Mouse (Mus musculus): Measurements from ENCODE around the gene Gabarapl2. TPM values are rescaled to one million over a fixed set of nuclear protein-coding genes. Genes with fewer than 3 reads are reported as not detected.

Gene Gabarapl2
- 235 and 314 TPM in 2 replicates for polyA plus RNA-seq (2016; fragmentation: Nextera tagmentation; extraction: Ambion mirVana)

GRCm38 (mm10) chr8:111940171-111941100 is at the start of gene Gabarapl2:
TSS of gene Gabarapl2 (plus strand) at chr8:111940703.
- DNase-seq (ENCODE audit: low spot score) = peak; percentile 96
- H3K27me3 ChIP-seq (ENCODE audit: insufficient read depth, poor library complexity, severe bottlenecking) = no peaks in the 10 kb centered on the region
- H3K4me3 ChIP-seq = peak within 1 kb of the TSS; percentile 96
- peaks cover 36% of the 10 kb centered on the region for H3K36me3 ChIP-seq
- under 1% methylated on average over 65 of the region's 65 CpGs for WGBS
- H3K27ac ChIP-seq = peak within 1 kb of the TSS; percentile 92
- H3K4me1 ChIP-seq (replicated peaks) = peaks cover 21% of the 10 kb centered on the region
- no peaks in the 10 kb centered on the region for H3K9me3 ChIP-seq

GRCm38 (mm10) chr8:111890911-111891303 is 49.6 kb upstream of the Gabarapl2 start:
- Histone ChIP-seq H3K9me3 (no peaks in the 10 kb centered on the region), H3K36me3 (no peaks in the 10 kb centered on the region), H3K27ac (no peak overlapping the region), H3K4me1 (replicated peaks) (peaks cover 16% of the 10 kb centered on the region), H3K4me3 (no peak overlapping the region), H3K27me3 (ENCODE audit: insufficient read depth, poor library complexity, severe bottlenecking) (peaks cover 58% of the 10 kb centered on the region)
- no peak for DNase-seq (ENCODE audit: low spot score)
- WGBS = 62% methylated on average over 6 of the region's 6 CpGs

DNA sequence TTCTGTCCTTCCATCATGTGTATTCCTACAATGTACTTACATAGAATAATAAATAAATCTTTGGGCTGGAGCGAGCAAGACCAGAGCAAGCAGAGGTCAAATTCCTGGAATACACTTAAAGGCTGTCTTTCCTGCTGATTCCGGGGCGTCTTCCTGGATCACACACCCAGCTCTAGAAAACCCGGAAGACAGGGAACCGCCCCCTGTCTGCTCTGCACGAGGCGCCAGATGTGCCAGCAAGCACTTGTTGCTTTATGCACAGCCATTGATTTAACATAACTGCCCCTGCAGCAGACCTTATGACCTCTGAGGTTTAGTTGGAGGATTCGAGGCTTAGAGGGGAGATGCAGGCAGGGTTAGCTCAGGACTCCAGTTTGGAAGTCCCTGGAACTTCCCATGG is 48.5 kb upstream of the Gabarapl2 start:
- Histone ChIP-seq H3K4me3 (no peak overlapping the region), H3K4me1 (replicated peaks) (peaks cover 16% of the 10 kb centered on the region), H3K36me3 (no peaks in the 10 kb centered on the region), H3K27ac (no peak overlapping the region), H3K27me3 (ENCODE audit: insufficient read depth, poor library complexity, severe bottlenecking) (peaks cover 53% of the 10 kb centered on the region), H3K9me3 (no peaks in the 10 kb centered on the region)
- no peak for DNase-seq (ENCODE audit: low spot score)
- 30% methylated on average over 8 of the region's 8 CpGs for WGBS

GRCm38 (mm10) chr8:111892615-111893014 is 47.9 kb upstream of the Gabarapl2 start:
- no peak for DNase-seq (ENCODE audit: low spot score)
- Histone ChIP-seq H3K27me3 (ENCODE audit: insufficient read depth, poor library complexity, severe bottlenecking) (peaks cover 49% of the 10 kb centered on the region), H3K4me3 (no peak overlapping the region), H3K9me3 (no peaks in the 10 kb centered on the region), H3K36me3 (no peaks in the 10 kb centered on the region), H3K27ac (no peak overlapping the region), H3K4me1 (replicated peaks) (peaks cover 16% of the 10 kb centered on the region)
- WGBS = 71% methylated on average over 5 of the region's 5 CpGs

DNA sequence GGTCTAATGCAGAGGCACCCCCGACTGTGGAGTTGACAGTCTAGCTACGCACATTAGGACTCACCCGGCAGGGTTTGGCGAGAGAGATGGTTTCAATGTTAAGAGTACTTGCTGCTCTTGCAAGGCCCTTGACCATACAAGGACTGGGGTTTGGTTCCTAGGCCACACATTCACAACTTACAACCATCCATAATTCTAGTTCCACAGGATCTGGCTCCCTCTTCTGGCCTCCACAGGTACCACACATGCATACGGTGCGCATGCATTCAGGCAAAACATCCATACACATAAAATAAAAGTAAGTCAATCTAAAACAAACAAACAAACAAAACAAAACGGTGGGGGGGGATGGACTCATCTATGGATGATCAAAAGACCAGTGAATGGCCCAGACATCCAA is 45.5 kb upstream of the Gabarapl2 start:
- H3K9me3 ChIP-seq = no peaks in the 10 kb centered on the region
- H3K27me3 ChIP-seq (ENCODE audit: insufficient read depth, poor library complexity, severe bottlenecking) = peaks cover 27% of the 10 kb centered on the region
- no peak overlapping the region for H3K4me3 ChIP-seq
- no peak for DNase-seq (ENCODE audit: low spot score)
- H3K27ac ChIP-seq = no peak overlapping the region
- 86% methylated on average over 7 of the region's 7 CpGs for WGBS
- no peaks in the 10 kb centered on the region for H3K36me3 ChIP-seq
- H3K4me1 ChIP-seq (replicated peaks) = peaks cover 12% of the 10 kb centered on the region

- Histone ChIP-seq H3K27ac (no peak overlapping the region), H3K27me3 (ENCODE audit: insufficient read depth, poor library complexity, severe bottlenecking) (no peaks in the 10 kb centered on the region), H3K4me3 (no peak overlapping the region), H3K4me1 (replicated peaks) (peaks cover 9% of the 10 kb centered on the region), H3K9me3 (no peaks in the 10 kb centered on the region), H3K36me3 (no peaks in the 10 kb centered on the region)
- DNase-seq (ENCODE audit: low spot score) = no peak
- 44% methylated on average over 10 of the region's 10 CpGs for WGBS
Measured at GRCm38 (mm10) chr8:111898586-111898985, 41.9 kb upstream of the Gabarapl2 start.

DNA sequence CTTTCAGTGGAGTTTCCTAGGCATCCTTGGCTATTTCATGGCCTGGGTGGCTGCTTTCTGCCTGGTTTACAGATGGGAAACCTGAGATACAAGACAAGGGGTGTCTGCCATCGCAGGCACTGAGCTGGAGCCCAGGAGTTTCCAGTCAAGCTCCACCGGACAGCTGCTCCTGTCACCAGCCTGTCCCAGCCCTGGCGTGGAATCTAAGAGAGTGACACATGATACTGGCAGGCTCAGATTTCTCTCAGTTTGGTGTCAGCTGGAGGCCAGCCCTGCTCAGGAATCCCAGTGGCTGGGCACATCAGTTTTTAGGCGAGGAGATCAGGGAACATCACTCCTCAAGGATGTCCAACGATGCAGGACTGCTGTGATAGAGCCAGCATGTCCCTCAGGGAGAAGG is 38.4 kb upstream of the Gabarapl2 start:
- Histone ChIP-seq H3K27ac (no peak overlapping the region), H3K27me3 (ENCODE audit: insufficient read depth, poor library complexity, severe bottlenecking) (no peaks in the 10 kb centered on the region), H3K9me3 (no peaks in the 10 kb centered on the region), H3K4me3 (no peak overlapping the region), H3K36me3 (no peaks in the 10 kb centered on the region), H3K4me1 (replicated peaks) (peaks cover 9% of the 10 kb centered on the region)
- 34% methylated on average over 5 of the region's 5 CpGs for WGBS
- DNase-seq (ENCODE audit: low spot score) = peak; percentile 30

DNA sequence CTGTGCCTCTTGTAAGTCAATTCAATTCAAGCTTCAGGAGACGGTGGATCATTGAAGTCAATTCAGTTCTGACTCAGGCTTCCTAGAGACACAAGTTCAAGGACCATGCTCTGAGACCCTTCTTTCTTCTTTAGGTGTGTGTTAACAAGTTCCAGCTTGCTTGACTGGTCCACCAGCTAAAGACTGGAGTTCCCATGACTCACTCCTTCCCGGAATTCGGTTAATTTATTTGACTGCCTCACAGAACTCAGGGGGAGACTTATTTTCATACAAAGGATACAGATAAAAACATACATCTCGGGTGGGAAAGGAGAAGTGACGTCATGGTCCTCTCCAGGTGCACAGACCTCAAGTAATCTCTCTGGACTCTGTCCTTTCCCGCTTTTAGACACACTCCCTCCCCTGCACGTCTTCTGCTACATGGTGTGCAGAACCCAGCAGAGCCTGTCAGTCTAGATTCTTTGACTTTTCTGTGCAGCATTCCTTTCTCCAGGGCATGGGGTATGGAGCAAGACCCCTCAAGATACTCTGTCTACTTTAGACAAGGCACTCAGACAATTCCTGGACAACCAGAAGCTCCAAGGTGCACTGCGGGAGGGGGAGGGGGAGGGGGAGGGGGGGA is 34.9 kb upstream of the Gabarapl2 start:
- H3K9me3 ChIP-seq = no peaks in the 10 kb centered on the region
- H3K4me3 ChIP-seq = no peak overlapping the region
- no peak overlapping the region for H3K27ac ChIP-seq
- peaks cover 20% of the 10 kb centered on the region for H3K27me3 ChIP-seq (ENCODE audit: insufficient read depth, poor library complexity, severe bottlenecking)
- no peak for DNase-seq (ENCODE audit: low spot score)
- 69% methylated on average over 8 of the region's 8 CpGs for WGBS
- H3K4me1 ChIP-seq (replicated peaks) = peaks cover 25% of the 10 kb centered on the region
- no peaks in the 10 kb centered on the region for H3K36me3 ChIP-seq

- 4% methylated on average over 47 of the region's 47 CpGs for WGBS
- H3K27ac ChIP-seq = peak within 1 kb of the TSS; percentile 86
Measured at GRCm38 (mm10) chr8:111909621-111910450, 30.7 kb upstream of the Gabarapl2 start, which contains the start of gene Chst5. TSS of gene Chst5 (minus strand) at chr8:111910447.

DNA sequence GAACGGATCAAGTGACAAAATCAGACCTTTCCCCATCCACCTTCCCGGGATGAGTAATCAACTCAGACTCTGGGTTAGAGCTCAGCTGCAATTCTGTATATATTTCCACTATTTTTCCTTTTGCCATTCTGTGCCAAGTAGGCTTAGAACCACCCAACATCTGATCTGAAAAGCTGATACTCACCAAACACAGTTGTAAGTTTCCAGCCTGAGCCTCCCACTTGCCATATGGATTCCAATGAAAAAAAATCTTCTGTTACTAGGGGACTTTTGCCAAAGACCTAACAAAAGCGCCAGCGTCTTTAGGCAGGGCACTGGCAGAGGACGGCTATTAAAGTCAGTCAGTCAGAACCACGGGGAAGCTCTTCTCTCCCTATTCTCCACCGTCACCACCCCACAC is 28.9 kb upstream of the Gabarapl2 start:
- Histone ChIP-seq H3K4me3 (no peak overlapping the region), H3K9me3 (no peaks in the 10 kb centered on the region), H3K27ac (no peak overlapping the region), H3K4me1 (replicated peaks) (peaks cover 21% of the 10 kb centered on the region), H3K27me3 (ENCODE audit: insufficient read depth, poor library complexity, severe bottlenecking) (peaks cover 35% of the 10 kb centered on the region), H3K36me3 (peaks cover 13% of the 10 kb centered on the region)
- DNase-seq (ENCODE audit: low spot score) = no peak
- 41% methylated on average over 7 of the region's 7 CpGs for WGBS

More at GRCm38 (mm10) chr8:111909621-111910450, 30.7 kb upstream of the Gabarapl2 start, which contains the start of gene Chst5:
- Histone ChIP-seq H3K9me3 (no peaks in the 10 kb centered on the region), H3K4me1 (replicated peaks) (peaks cover 21% of the 10 kb centered on the region), H3K4me3 (peak within 1 kb of the TSS; percentile 59), H3K27me3 (ENCODE audit: insufficient read depth, poor library complexity, severe bottlenecking) (peaks cover 35% of the 10 kb centered on the region), H3K36me3 (peaks cover 7% of the 10 kb centered on the region; the same call in 1 of the 2 replicates)
- DNase-seq (ENCODE audit: low spot score) = peak; percentile 62

GRCm38 (mm10) chr8:111912860-111913432 is 27.6 kb upstream of the Gabarapl2 start:
- peaks cover 21% of the 10 kb centered on the region for H3K4me1 ChIP-seq (replicated peaks)
- no peak overlapping the region for H3K27ac ChIP-seq
- H3K9me3 ChIP-seq = no peaks in the 10 kb centered on the region
- H3K27me3 ChIP-seq (ENCODE audit: insufficient read depth, poor library complexity, severe bottlenecking) = peaks cover 35% of the 10 kb centered on the region
- peak; percentile 29 for DNase-seq (ENCODE audit: low spot score)
- WGBS = 45% methylated on average over 12 of the region's 12 CpGs
- peaks cover 21% of the 10 kb centered on the region for H3K36me3 ChIP-seq
- H3K4me3 ChIP-seq = no peak overlapping the region

- Histone ChIP-seq H3K27me3 (ENCODE audit: insufficient read depth, poor library complexity, severe bottlenecking) (no peaks in the 10 kb centered on the region), H3K4me1 (replicated peaks) (no peaks in the 10 kb centered on the region), H3K36me3 (peaks cover 23% of the 10 kb centered on the region), H3K9me3 (no peaks in the 10 kb centered on the region), H3K27ac (no peak overlapping the region), H3K4me3 (no peak overlapping the region)
- WGBS = 77% methylated on average over 2 of the region's 2 CpGs
- DNase-seq (ENCODE audit: low spot score) = no peak
Measured at GRCm38 (mm10) chr8:111919663-111920062, 20.8 kb upstream of the Gabarapl2 start.

Data from hindbrain, embryonic 10.5 days (tissue).